Mouse (Mus musculus): ENCODE data around the gene Zscan5b.

- TF ChIP-seq CTCF (IDR thresholded peaks at IDR 0.05; ENCODE audit: low read depth, low read length) = no peak
- TF ChIP-seq POLR2A (IDR thresholded peaks at IDR 0.05; ENCODE audit: extremely low read depth, insufficient read depth, low read length) = no peak
These were observed 48.2 kb upstream of the Zscan5b start for GRCm38 (mm10) chr7:6173872-6174271.
